Mouse (Mus musculus) hindbrain, embryonic 15.5 days (tissue): Measurements from ENCODE around the gene Fbn1. TPM values are rescaled to one million over a fixed set of nuclear protein-coding genes. Genes with fewer than 3 reads are reported as not detected.

Experiments used
- ATAC-seq: fragments of 200-750 bp; cut with Nextera tagmentation; 2 replicates; pipeline ENCODE4 v1.8.0; 2017; ENCODE audit warnings: low read depth, moderate number of reproducible peaks, moderate TSS enrichment; ENCODE audit not compliant: low FRiP score
- H3K27ac ChIP-seq: fragments of 300-500 bp; sonication (generic); replicated peaks from 2 replicates; pipeline ENCODE4 v1.5.1; 2015; ENCODE audit warnings: mild to moderate bottlenecking, inconsistent platforms
- H3K27me3 ChIP-seq: fragments of 300-500 bp; sonication (generic); 2 replicates; pipeline ENCODE4 v1.6.1; 2015; ENCODE audit warnings: control low read depth, inconsistent platforms
- H3K36me3 ChIP-seq: fragments of 300-500 bp; sonication (generic); 2 replicates; pipeline ENCODE4 v1.6.1; 2015; ENCODE audit warnings: control low read depth, inconsistent platforms
- H3K4me1 ChIP-seq: fragments of 300-500 bp; sonication (generic); replicated peaks from 2 replicates; pipeline ENCODE4 v1.6.1; 2015; ENCODE audit warnings: control low read depth, inconsistent platforms
- H3K4me2 ChIP-seq: fragments of 300-500 bp; sonication (generic); 2 replicates; pipeline ENCODE4 v1.6.1; 2015; ENCODE audit warnings: moderate library complexity, mild to moderate bottlenecking, inconsistent platforms
- H3K4me3 ChIP-seq: fragments of 300-500 bp; sonication (generic); 2 replicates; pipeline ENCODE4 v1.5.1; 2015; ENCODE audit warnings: mild to moderate bottlenecking, inconsistent platforms
- H3K9ac ChIP-seq: fragments of 300-500 bp; sonication (generic); 2 replicates; pipeline ENCODE4 v1.6.1; 2015; ENCODE audit warnings: inconsistent platforms
- H3K9me3 ChIP-seq: fragments of 300-500 bp; sonication (generic); 2 replicates; pipeline ENCODE4 v1.6.1; 2016; ENCODE audit warnings: control low read depth, inconsistent platforms
- WGBS: fragments of 180-500 bp; shearing (Covaris S2); methylation state at CpG from one replicate; pipeline ENCODE4 v1.1.7; 2015; 5-methylcytosine and 5-hydroxymethylcytosine counted together
- polyA plus RNA-seq: library from polyadenylated mRNA; unstranded; fragments of >200 nt; fragmentation: Nextera tagmentation; extraction: Ambion mirVana; gene quantifications from 2 replicates; pipeline ENCODE4 v1.2.1, GENCODE M21; 2015

Fbn1 gene
- polyA plus RNA-seq, 1 experiment from 2014 or later = 2.8 TPM

- no peak overlapping the region for H3K4me3 ChIP-seq
- H3K27me3 ChIP-seq = no peaks in the 10 kb centered on the region
- H3K27ac ChIP-seq = no peak overlapping the region
- H3K36me3 ChIP-seq = peaks cover 9% of the 10 kb centered on the region
- H3K4me1 ChIP-seq = no peaks in the 10 kb centered on the region
- H3K4me2 ChIP-seq = no peak overlapping the region
- ATAC-seq = no peak
- H3K9ac ChIP-seq = no peak overlapping the region
- no peaks in the 10 kb centered on the region for H3K9me3 ChIP-seq
- WGBS = 89% methylated on average over 8 of the region's 8 CpGs
Observed at GRCm38 (mm10) chr2:125319651-125320050, 188.1 kb downstream of the Fbn1 start.

- no peak for ATAC-seq
Observed at GRCm38 (mm10) chr2:125318371-125319061, 189.3 kb downstream of the Fbn1 start.

GRCm38 (mm10) chr2:125315203-125315602 is 192.6 kb downstream of the Fbn1 start:
- ATAC-seq = no peak
- H3K4me2 ChIP-seq = no peak overlapping the region
- H3K4me3 ChIP-seq = no peak overlapping the region
- H3K36me3 ChIP-seq = peaks cover 17% of the 10 kb centered on the region; the same call in 1 of the 2 replicates
- H3K9ac ChIP-seq = no peak overlapping the region
- H3K27ac ChIP-seq = no peak overlapping the region
- WGBS = 92% methylated on average over 3 of the region's 3 CpGs
- no peaks in the 10 kb centered on the region for H3K9me3 ChIP-seq
- H3K27me3 ChIP-seq = no peaks in the 10 kb centered on the region
- H3K4me1 ChIP-seq = no peaks in the 10 kb centered on the region

More at GRCm38 (mm10) chr2:125318371-125319061, 189.3 kb downstream of the Fbn1 start:
- no peak overlapping the region for H3K27ac ChIP-seq
- WGBS = 81% methylated on average over 5 of the region's 5 CpGs
- no peaks in the 10 kb centered on the region for H3K9me3 ChIP-seq
- H3K9ac ChIP-seq = no peak overlapping the region
- H3K27me3 ChIP-seq = no peaks in the 10 kb centered on the region
- no peak overlapping the region for H3K4me3 ChIP-seq
- peaks cover 9% of the 10 kb centered on the region for H3K36me3 ChIP-seq
- no peaks in the 10 kb centered on the region for H3K4me1 ChIP-seq
- no peak overlapping the region for H3K4me2 ChIP-seq

- Histone ChIP-seq H3K9ac (no peak overlapping the region), H3K4me1 (no peaks in the 10 kb centered on the region), H3K9me3 (no peaks in the 10 kb centered on the region), H3K4me2 (no peak overlapping the region), H3K4me3 (no peak overlapping the region), H3K27me3 (no peaks in the 10 kb centered on the region), H3K27ac (no peak overlapping the region), H3K36me3 (peaks cover 22% of the 10 kb centered on the region; the same call in 1 of the 2 replicates)
- ATAC-seq = no peak
- WGBS = 90% methylated on average over 16 of the region's 16 CpGs
Observed at GRCm38 (mm10) chr2:125314169-125314925, 193.4 kb downstream of the Fbn1 start.

- Histone ChIP-seq H3K4me3 (no peak overlapping the region), H3K9me3 (no peaks in the 10 kb centered on the region), H3K27ac (no peak overlapping the region), H3K27me3 (no peaks in the 10 kb centered on the region), H3K36me3 (peaks cover 33% of the 10 kb centered on the region), H3K4me2 (no peak overlapping the region), H3K9ac (no peak overlapping the region), H3K4me1 (no peaks in the 10 kb centered on the region)
- 92% methylated on average over 10 of the region's 10 CpGs for WGBS
- no peak for ATAC-seq
Observed at GRCm38 (mm10) chr2:125309710-125310109, 198.1 kb downstream of the Fbn1 start.

- Histone ChIP-seq H3K36me3 (peaks cover 27% of the 10 kb centered on the region), H3K9ac (no peak overlapping the region), H3K27me3 (no peaks in the 10 kb centered on the region), H3K9me3 (no peaks in the 10 kb centered on the region), H3K4me1 (no peaks in the 10 kb centered on the region), H3K4me2 (no peak overlapping the region), H3K4me3 (no peak overlapping the region), H3K27ac (no peak overlapping the region)
- ATAC-seq = no peak
- 86% methylated on average over 3 of the region's 3 CpGs for WGBS
Observed at GRCm38 (mm10) chr2:125305671-125306070, 202.1 kb downstream of the Fbn1 start.

- WGBS = 88% methylated on average over 3 of the region's 3 CpGs
- no peaks in the 10 kb centered on the region for H3K4me1 ChIP-seq
- no peak overlapping the region for H3K4me3 ChIP-seq
- H3K36me3 ChIP-seq = peaks cover 28% of the 10 kb centered on the region
- no peaks in the 10 kb centered on the region for H3K9me3 ChIP-seq
- ATAC-seq = no peak
- H3K27me3 ChIP-seq = no peaks in the 10 kb centered on the region
- H3K27ac ChIP-seq = no peak overlapping the region
- H3K4me2 ChIP-seq = no peak overlapping the region
- H3K9ac ChIP-seq = no peak overlapping the region
Observed at GRCm38 (mm10) chr2:125304746-125305145, 203.0 kb downstream of the Fbn1 start.

GRCm38 (mm10) chr2:125303764-125304384 is 203.9 kb downstream of the Fbn1 start:
- H3K4me1 ChIP-seq = no peaks in the 10 kb centered on the region
- H3K4me3 ChIP-seq = no peak overlapping the region
- no peak for ATAC-seq
- peaks cover 20% of the 10 kb centered on the region for H3K36me3 ChIP-seq
- H3K9ac ChIP-seq = no peak overlapping the region
- H3K27ac ChIP-seq = no peak overlapping the region
- WGBS = 88% methylated on average over 5 of the region's 5 CpGs
- no peak overlapping the region for H3K4me2 ChIP-seq
- H3K27me3 ChIP-seq = no peaks in the 10 kb centered on the region
- no peaks in the 10 kb centered on the region for H3K9me3 ChIP-seq

- Histone ChIP-seq H3K9ac (no peak overlapping the region), H3K36me3 (peaks cover 11% of the 10 kb centered on the region; the same call in 1 of the 2 replicates), H3K27ac (no peak overlapping the region), H3K4me1 (no peaks in the 10 kb centered on the region), H3K4me3 (no peak overlapping the region), H3K4me2 (no peak overlapping the region), H3K27me3 (no peaks in the 10 kb centered on the region), H3K9me3 (no peaks in the 10 kb centered on the region)
- 81% methylated on average over 8 of the region's 8 CpGs for WGBS
- ATAC-seq = no peak
Observed at GRCm38 (mm10) chr2:125302625-125302924, 205.2 kb downstream of the Fbn1 start.

GRCm38 (mm10) chr2:125301877-125302624 is 205.7 kb downstream of the Fbn1 start:
- Histone ChIP-seq H3K36me3 (peaks cover 11% of the 10 kb centered on the region; the same call in 1 of the 2 replicates), H3K4me3 (no peak overlapping the region), H3K9ac (no peak overlapping the region), H3K27ac (no peak overlapping the region), H3K4me2 (no peak overlapping the region), H3K27me3 (no peaks in the 10 kb centered on the region), H3K4me1 (no peaks in the 10 kb centered on the region), H3K9me3 (no peaks in the 10 kb centered on the region)
- ATAC-seq = no peak
- 56% methylated on average over 9 of the region's 9 CpGs for WGBS

GRCm38 (mm10) chr2:125298841-125299240 is 209.0 kb downstream of the Fbn1 start:
- H3K4me1 ChIP-seq = no peaks in the 10 kb centered on the region
- no peak overlapping the region for H3K9ac ChIP-seq
- no peak for ATAC-seq
- WGBS = 100% methylated on average over 1 of the region's 1 CpGs
- H3K9me3 ChIP-seq = no peaks in the 10 kb centered on the region
- H3K4me3 ChIP-seq = no peak overlapping the region
- no peak overlapping the region for H3K27ac ChIP-seq
- H3K36me3 ChIP-seq = peaks cover 8% of the 10 kb centered on the region; the same call in 1 of the 2 replicates
- H3K27me3 ChIP-seq = no peaks in the 10 kb centered on the region
- no peak overlapping the region for H3K4me2 ChIP-seq
